Mouse (Mus musculus): ENCODE measurements around the gene Zfp574. TPM values are rescaled to one million over a fixed set of nuclear protein-coding genes. Genes with fewer than 3 reads are reported as not detected.

Zfp574 gene
- polyA plus RNA-seq, 1 experiment from 2014 or later, result 30.0 TPM

DNA sequence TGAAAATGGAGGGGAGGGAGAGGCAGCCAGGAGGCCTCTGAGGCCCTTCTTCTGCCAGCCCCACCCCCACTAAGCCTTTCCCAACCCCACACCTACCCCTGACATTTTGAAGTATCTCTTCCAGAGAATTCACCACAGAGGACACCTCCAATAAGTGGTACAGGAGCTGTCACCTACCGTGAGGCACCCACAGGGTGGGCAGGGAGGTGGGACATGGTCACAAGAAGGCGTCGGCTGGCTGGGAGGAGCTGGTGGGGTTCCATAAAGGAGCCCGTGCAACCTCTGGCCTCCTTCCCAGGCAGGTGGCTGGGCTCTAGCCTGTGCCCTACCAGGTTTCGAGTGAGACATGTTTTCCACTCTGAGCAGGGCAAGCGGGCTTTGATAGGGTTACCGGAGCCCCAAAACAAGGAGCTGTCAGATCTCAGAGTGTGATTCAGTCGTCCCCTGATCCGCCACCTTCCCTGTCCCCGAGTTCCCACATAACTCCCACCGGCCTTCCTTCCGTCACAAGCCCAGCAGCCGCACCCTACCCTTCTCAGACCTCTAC, 48.9 kb downstream of the Zfp574 start:
- H3K36me3 ChIP-seq (ENCODE audit: control insufficient read depth, insufficient read depth, low read length), result no peaks in the 10 kb centered on the region
- ATAC-seq, result no peak
- WGBS, result 71% methylated on average over 13 of the region's 13 CpGs
- H3K9ac ChIP-seq (ENCODE audit: low read depth, low read length), result no peak overlapping the region
- no peak overlapping the region for H3K27ac ChIP-seq (ENCODE audit: low read depth, low read length)
- no peaks in the 10 kb centered on the region for H3K9me3 ChIP-seq (ENCODE audit: control insufficient read depth, low read length)
- no peak overlapping the region for H3K4me3 ChIP-seq (ENCODE audit: low read length)
- H3K27me3 ChIP-seq (replicated peaks; ENCODE audit: control insufficient read depth, insufficient read depth, low read length), result no peaks in the 10 kb centered on the region
- no peaks in the 10 kb centered on the region for H3K4me1 ChIP-seq (ENCODE audit: control insufficient read depth, insufficient read depth, low read depth, low read length)
- H3K4me2 ChIP-seq (ENCODE audit: low read length), result no peak overlapping the region

DNA sequence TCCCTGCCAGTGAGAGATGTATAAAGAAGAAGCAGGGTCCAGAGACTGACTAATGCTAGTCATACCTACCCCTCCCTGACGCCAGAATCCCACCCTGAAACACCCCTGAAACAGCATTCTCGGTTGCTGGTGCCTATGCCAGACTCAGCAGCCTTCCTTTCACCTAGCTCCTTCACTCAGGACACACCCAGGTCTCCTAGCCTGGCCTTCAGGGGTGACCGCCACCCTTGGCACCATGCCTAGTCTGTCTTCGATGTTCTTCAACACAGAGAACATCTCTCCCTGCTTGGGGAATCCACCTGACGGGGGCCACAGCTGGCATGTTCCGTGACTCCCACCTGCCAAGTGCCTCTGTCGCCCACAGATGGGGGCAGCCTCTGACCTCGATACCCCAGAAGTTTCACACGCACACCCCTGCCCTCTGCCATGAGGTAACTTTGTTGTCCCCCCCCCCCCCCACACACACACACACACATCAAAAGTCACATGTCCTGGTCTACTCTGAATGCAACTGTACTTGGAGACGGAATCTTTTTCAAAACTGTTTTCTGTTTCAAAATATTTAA, 53.4 kb downstream of the Zfp574 start:
- 80% methylated on average over 10 of the region's 10 CpGs for WGBS
- H3K9ac ChIP-seq (ENCODE audit: low read depth, low read length), result no peak overlapping the region
- H3K4me2 ChIP-seq (ENCODE audit: low read length), result no peak overlapping the region
- no peak overlapping the region for H3K27ac ChIP-seq (ENCODE audit: low read depth, low read length)
- no peak overlapping the region for H3K4me3 ChIP-seq (ENCODE audit: low read length)
- no peaks in the 10 kb centered on the region for H3K36me3 ChIP-seq (ENCODE audit: control insufficient read depth, insufficient read depth, low read length)
- no peaks in the 10 kb centered on the region for H3K4me1 ChIP-seq (ENCODE audit: control insufficient read depth, insufficient read depth, low read depth, low read length)
- no peaks in the 10 kb centered on the region for H3K27me3 ChIP-seq (replicated peaks; ENCODE audit: control insufficient read depth, insufficient read depth, low read length)
- no peaks in the 10 kb centered on the region for H3K9me3 ChIP-seq (ENCODE audit: control insufficient read depth, low read length)
- ATAC-seq, result no peak

DNA sequence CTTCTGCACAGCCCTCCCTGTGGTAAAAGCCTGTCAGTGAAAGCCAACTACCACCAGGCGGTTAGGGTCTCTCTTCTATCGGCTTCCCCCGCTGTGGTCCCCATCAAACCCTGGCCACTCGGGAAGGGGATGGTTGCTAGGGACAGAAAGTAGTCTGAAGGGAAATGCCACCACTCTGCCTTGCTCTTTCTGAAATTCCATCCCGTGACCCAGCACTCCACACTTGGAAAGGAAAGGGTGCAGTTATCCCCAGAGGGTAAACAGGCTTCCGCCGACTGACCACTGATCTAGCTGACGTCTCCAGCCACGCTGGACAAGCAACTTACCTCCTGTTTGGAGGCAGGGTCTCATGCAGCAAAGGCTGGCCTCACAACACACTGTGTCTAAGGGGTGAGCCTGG, 55.6 kb downstream of the Zfp574 start:
- no peak overlapping the region for H3K27ac ChIP-seq (ENCODE audit: low read depth, low read length)
- no peak overlapping the region for H3K4me3 ChIP-seq (ENCODE audit: low read length)
- H3K27me3 ChIP-seq (replicated peaks; ENCODE audit: control insufficient read depth, insufficient read depth, low read length), result peaks cover 4% of the 10 kb centered on the region
- WGBS, result 69% methylated on average over 9 of the region's 9 CpGs
- ATAC-seq, result no peak
- H3K36me3 ChIP-seq (ENCODE audit: control insufficient read depth, insufficient read depth, low read length), result no peaks in the 10 kb centered on the region
- H3K4me2 ChIP-seq (ENCODE audit: low read length), result no peak overlapping the region
- H3K9me3 ChIP-seq (ENCODE audit: control insufficient read depth, low read length), result no peaks in the 10 kb centered on the region
- no peak overlapping the region for H3K9ac ChIP-seq (ENCODE audit: low read depth, low read length)
- H3K4me1 ChIP-seq (ENCODE audit: control insufficient read depth, insufficient read depth, low read depth, low read length), result peaks cover 8% of the 10 kb centered on the region

DNA sequence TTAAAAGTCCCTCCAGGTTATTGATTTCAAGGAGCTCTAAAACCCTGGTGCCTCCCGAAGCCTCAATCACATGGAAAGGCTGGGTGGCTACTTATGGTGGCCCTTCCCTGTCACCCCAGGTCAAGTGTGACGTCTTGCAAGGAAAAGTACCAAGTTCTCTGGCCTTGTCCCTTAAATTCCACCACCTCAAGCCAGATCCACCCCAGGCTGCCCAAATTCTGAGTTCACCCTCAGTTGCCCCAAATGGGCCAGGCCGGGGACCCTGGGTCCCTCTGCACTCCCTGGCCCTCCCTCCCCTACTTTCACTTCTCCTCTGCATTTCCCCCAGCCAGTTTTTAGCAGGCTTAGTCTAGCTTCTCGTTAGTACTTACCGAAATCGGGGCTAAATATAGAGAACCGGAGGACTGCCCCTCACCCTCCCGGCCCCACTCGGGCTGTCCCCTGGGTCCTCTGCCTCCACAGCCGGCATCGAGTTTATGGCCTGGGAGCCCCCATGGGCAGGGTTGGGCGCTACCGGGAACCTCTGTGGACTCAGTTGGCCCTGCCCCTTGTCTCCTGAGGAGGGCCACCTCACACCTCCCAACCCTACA, 57.1 kb downstream of the Zfp574 start:
- 67% methylated on average over 13 of the region's 13 CpGs for WGBS
- Histone ChIP-seq H3K27me3 (replicated peaks; ENCODE audit: control insufficient read depth, insufficient read depth, low read length) (peaks cover 4% of the 10 kb centered on the region), H3K27ac (ENCODE audit: low read depth, low read length) (no peak overlapping the region), H3K4me2 (ENCODE audit: low read length) (no peak overlapping the region), H3K36me3 (ENCODE audit: control insufficient read depth, insufficient read depth, low read length) (no peaks in the 10 kb centered on the region), H3K9me3 (ENCODE audit: control insufficient read depth, low read length) (no peaks in the 10 kb centered on the region), H3K4me1 (ENCODE audit: control insufficient read depth, insufficient read depth, low read depth, low read length) (peaks cover 19% of the 10 kb centered on the region), H3K9ac (ENCODE audit: low read depth, low read length) (no peak overlapping the region), H3K4me3 (ENCODE audit: low read length) (no peak overlapping the region)
- no peak for ATAC-seq

DNA sequence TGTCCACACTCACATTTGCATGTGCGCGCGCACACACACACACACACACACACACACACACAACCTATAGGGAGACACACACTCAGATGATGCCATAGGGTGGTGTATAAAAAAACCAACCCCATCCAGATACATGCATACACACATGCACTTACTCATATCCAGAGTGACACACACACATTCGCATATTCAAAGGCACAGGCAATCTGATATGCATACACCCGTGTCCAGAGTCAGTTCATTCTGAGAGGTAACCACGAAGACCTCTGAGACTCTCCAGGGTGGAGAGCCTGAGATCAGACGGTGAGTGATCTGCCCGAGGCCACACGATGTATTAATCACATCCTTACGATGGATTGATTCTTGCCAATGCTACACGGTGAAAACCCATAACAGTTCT, 58.2 kb downstream of the Zfp574 start:
- no peak for ATAC-seq

DNA sequence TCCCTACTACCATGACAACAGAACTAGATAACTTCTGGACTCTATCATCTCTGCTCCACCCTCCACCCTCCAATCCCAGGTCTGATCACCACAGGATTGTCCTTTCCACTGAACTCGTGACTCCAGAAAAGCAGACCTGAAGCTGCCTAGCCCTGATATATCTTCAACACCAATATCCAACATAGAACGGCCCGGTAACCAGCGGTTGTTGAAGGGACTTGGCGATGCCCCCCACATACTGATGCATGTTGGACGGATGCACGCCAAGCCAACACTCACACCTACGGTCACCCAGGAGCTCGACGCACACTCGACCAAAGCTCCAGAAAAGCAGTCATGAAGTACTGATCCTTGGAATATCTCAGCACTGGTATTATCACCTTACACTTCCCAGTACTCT, 58.9 kb downstream of the Zfp574 start:
- no peak for ATAC-seq
- 89% methylated on average over 11 of the region's 11 CpGs for WGBS
- peaks cover 4% of the 10 kb centered on the region for H3K27me3 ChIP-seq (replicated peaks; ENCODE audit: control insufficient read depth, insufficient read depth, low read length)
- H3K36me3 ChIP-seq (ENCODE audit: control insufficient read depth, insufficient read depth, low read length), result no peaks in the 10 kb centered on the region
- H3K4me3 ChIP-seq (ENCODE audit: low read length), result no peak overlapping the region
- no peak overlapping the region for H3K4me2 ChIP-seq (ENCODE audit: low read length)
- H3K27ac ChIP-seq (ENCODE audit: low read depth, low read length), result no peak overlapping the region
- H3K4me1 ChIP-seq (ENCODE audit: control insufficient read depth, insufficient read depth, low read depth, low read length), result peaks cover 22% of the 10 kb centered on the region
- no peak overlapping the region for H3K9ac ChIP-seq (ENCODE audit: low read depth, low read length)
- no peaks in the 10 kb centered on the region for H3K9me3 ChIP-seq (ENCODE audit: control insufficient read depth, low read length)

More for the DNA sequence above, 58.2 kb downstream of the Zfp574 start:
- Histone ChIP-seq H3K4me1 (ENCODE audit: control insufficient read depth, insufficient read depth, low read depth, low read length) (peaks cover 22% of the 10 kb centered on the region), H3K27me3 (replicated peaks; ENCODE audit: control insufficient read depth, insufficient read depth, low read length) (peaks cover 4% of the 10 kb centered on the region), H3K4me3 (ENCODE audit: low read length) (no peak overlapping the region), H3K27ac (ENCODE audit: low read depth, low read length) (no peak overlapping the region), H3K9ac (ENCODE audit: low read depth, low read length) (no peak overlapping the region), H3K4me2 (ENCODE audit: low read length) (no peak overlapping the region), H3K36me3 (ENCODE audit: control insufficient read depth, insufficient read depth, low read length) (no peaks in the 10 kb centered on the region), H3K9me3 (ENCODE audit: control insufficient read depth, low read length) (no peaks in the 10 kb centered on the region)
- WGBS, result 77% methylated on average over 11 of the region's 11 CpGs

DNA sequence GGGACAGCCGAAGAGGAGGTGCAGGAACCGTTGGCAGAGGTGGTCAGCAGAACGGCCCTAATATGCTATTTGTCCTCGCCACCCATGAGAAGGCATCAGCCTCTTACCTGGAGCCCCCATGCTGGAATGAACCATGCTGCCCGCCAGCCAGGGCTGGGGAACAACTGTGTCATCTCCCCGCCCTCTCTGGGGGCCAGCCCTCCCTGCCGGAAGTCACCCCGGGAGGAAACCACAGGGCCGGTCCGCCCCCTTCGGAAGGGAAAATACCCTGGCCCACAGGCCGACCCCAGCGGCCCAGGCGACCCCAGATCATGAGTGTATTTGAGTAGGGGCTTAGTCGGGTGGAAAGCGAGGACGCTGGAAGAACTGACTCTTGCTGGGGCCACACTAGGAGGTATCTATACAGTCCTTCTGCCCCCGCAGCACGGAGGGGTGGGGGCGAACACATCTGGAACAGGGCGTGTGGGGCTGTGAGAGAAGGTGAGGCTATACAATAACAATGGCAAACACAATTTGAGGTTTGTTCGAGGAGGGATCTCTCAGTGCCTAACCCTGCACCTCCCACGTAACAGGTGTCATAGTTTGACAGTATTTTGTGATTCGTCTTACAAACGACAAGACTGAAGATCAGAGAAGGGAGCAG, 60.1 kb downstream of the Zfp574 start:
- Histone ChIP-seq H3K27me3 (replicated peaks; ENCODE audit: control insufficient read depth, insufficient read depth, low read length) (peaks cover 4% of the 10 kb centered on the region), H3K4me3 (ENCODE audit: low read length) (peak overlapping the region; percentile 5; the same call in 1 of the 2 replicates), H3K4me2 (ENCODE audit: low read length) (peak overlapping the region; percentile 17; the same call in 1 of the 2 replicates), H3K4me1 (ENCODE audit: control insufficient read depth, insufficient read depth, low read depth, low read length) (peaks cover 22% of the 10 kb centered on the region), H3K36me3 (ENCODE audit: control insufficient read depth, insufficient read depth, low read length) (no peaks in the 10 kb centered on the region), H3K9me3 (ENCODE audit: control insufficient read depth, low read length) (no peaks in the 10 kb centered on the region), H3K9ac (ENCODE audit: low read depth, low read length) (peak overlapping the region; percentile 27), H3K27ac (ENCODE audit: low read depth, low read length) (no peak overlapping the region)
- WGBS, result 11% methylated on average over 25 of the region's 25 CpGs
- ATAC-seq, result 0 out of 2 replicates have a peak, but pooled peaks have one; percentile 4

Small RNAs within 50 kb of the gene (microRNA-seq; reads per million reads assigned to microRNA genes)
- not detected for gene Mir6537

Other genes with a start within 250 kb of the Zfp574 start
- gene Gm9844, start 210.4 kb upstream of the Zfp574 start, polyA plus RNA-seq (2015; fragmentation: Nextera tagmentation; extraction: Ambion mirVana), result 21.4 and 53.5 TPM in 2 replicates
- gene Lypd4, start 202.6 kb upstream of the Zfp574 start, polyA plus RNA-seq (2015; fragmentation: Nextera tagmentation; extraction: Ambion mirVana), result 0.21 and 0.29 TPM in 2 replicates
- gene Dmrtc2, start 202.5 kb upstream of the Zfp574 start, polyA plus RNA-seq (2015; fragmentation: Nextera tagmentation; extraction: Ambion mirVana), result 0.30 and 0.47 TPM in 2 replicates
- 1,005 and 1,089 TPM in 2 replicates for gene Rps19, start 188.2 kb upstream of the Zfp574 start, polyA plus RNA-seq (2015; fragmentation: Nextera tagmentation; extraction: Ambion mirVana)
- 0.34 and 0.39 TPM in 2 replicates for gene Cd79a, start 175.2 kb upstream of the Zfp574 start, polyA plus RNA-seq (2015; fragmentation: Nextera tagmentation; extraction: Ambion mirVana)
- gene Arhgef1, start 169.7 kb upstream of the Zfp574 start, polyA plus RNA-seq (2015; fragmentation: Nextera tagmentation; extraction: Ambion mirVana), result 47.0 and 62.1 TPM in 2 replicates
- 4.6 and 5.2 TPM in 2 replicates for gene Gm4881, start 128.1 kb upstream of the Zfp574 start, polyA plus RNA-seq (2015; fragmentation: Nextera tagmentation; extraction: Ambion mirVana)
- 345 and 404 TPM in 2 replicates for gene Rabac1, start 99.8 kb upstream of the Zfp574 start, polyA plus RNA-seq (2015; fragmentation: Nextera tagmentation; extraction: Ambion mirVana)
- gene Atp1a3, start 66.6 kb upstream of the Zfp574 start, polyA plus RNA-seq (2015; fragmentation: Nextera tagmentation; extraction: Ambion mirVana), result 678 and 702 TPM in 2 replicates
- 12.5 and 15.8 TPM in 2 replicates for gene Grik5, start 221 bp upstream of the Zfp574 start, polyA plus RNA-seq (2015; fragmentation: Nextera tagmentation; extraction: Ambion mirVana)
- 19.8 and 28.7 TPM in 2 replicates for gene Pou2f2, start 107.2 kb downstream of the Zfp574 start, polyA plus RNA-seq (2015; fragmentation: Nextera tagmentation; extraction: Ambion mirVana)
- 14.2 and 14.8 TPM in 2 replicates for gene Dedd2, start 148.0 kb downstream of the Zfp574 start, polyA plus RNA-seq (2015; fragmentation: Nextera tagmentation; extraction: Ambion mirVana)
- gene Zfp526, start 148.9 kb downstream of the Zfp574 start, polyA plus RNA-seq (2015; fragmentation: Nextera tagmentation; extraction: Ambion mirVana), result 1.6 and 1.8 TPM in 2 replicates
- 13.0 and 16.4 TPM in 2 replicates for gene Gsk3a, start 165.3 kb downstream of the Zfp574 start, polyA plus RNA-seq (2015; fragmentation: Nextera tagmentation; extraction: Ambion mirVana)
- 3.7 and 4.3 TPM in 2 replicates for gene Erf, start 178.2 kb downstream of the Zfp574 start, polyA plus RNA-seq (2015; fragmentation: Nextera tagmentation; extraction: Ambion mirVana)
- gene Cic, start 195.1 kb downstream of the Zfp574 start, polyA plus RNA-seq (2015; fragmentation: Nextera tagmentation; extraction: Ambion mirVana), result 31.0 and 36.4 TPM in 2 replicates
- 566 and 571 TPM in 2 replicates for gene Pafah1b3, start 225.4 kb downstream of the Zfp574 start, polyA plus RNA-seq (2015; fragmentation: Nextera tagmentation; extraction: Ambion mirVana)
- 4.7 and 4.8 TPM in 2 replicates for gene Prr19, start 228.8 kb downstream of the Zfp574 start, polyA plus RNA-seq (2015; fragmentation: Nextera tagmentation; extraction: Ambion mirVana)
- 78.7 and 85.0 TPM in 2 replicates for gene Tmem145, start 233.5 kb downstream of the Zfp574 start, polyA plus RNA-seq (2015; fragmentation: Nextera tagmentation; extraction: Ambion mirVana)
- gene Megf8, start 244.6 kb downstream of the Zfp574 start, polyA plus RNA-seq (2015; fragmentation: Nextera tagmentation; extraction: Ambion mirVana), result 23.6 and 23.7 TPM in 2 replicates